Mouse (Mus musculus): ENCODE measurements around the gene Limd1.

DNA sequence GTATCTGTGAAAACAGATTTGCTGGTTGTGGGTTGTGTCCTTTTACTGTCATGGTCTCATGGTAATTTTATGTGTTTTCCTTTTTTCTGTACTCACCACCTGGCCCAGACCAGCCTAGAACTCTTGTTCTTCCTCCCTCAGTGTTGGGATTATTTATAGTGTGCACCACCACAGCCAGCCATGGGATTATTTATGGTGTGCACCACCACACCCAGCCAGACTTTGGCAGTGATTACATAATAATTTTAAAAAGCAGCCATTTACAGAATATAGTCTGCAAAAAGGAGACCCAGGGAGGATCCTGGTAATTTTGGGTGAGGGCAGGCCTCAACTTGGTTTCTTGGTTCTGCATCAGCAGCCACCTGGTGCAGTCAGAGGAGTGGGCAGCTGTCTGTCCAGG lies 29.9 kb upstream of the Limd1 start:
- TF ChIP-seq CTCF (IDR thresholded peaks at IDR 0.05; ENCODE audit: extremely low read depth, insufficient read depth, low read length) (no peak), POLR2A (IDR thresholded peaks at IDR 0.05; ENCODE audit: extremely low read depth, insufficient read depth, low read length) (no peak)

All from cortical plate, adult 2 months (tissue).